Mouse (Mus musculus) MEL (cell line): ENCODE measurements around the gene Tmem169. TPM values are rescaled to one million over a fixed set of nuclear protein-coding genes. Genes with fewer than 3 reads are reported as not detected.
A peak's percentile ranks its signal among the peaks of the same experiment; 100 is the strongest.

Experiments used
- DNase-seq: peaks from one replicate; pipeline ENCODE4 v3.0.0; 2011; ENCODE audit warnings: low read depth, low spot score
- H3K27ac ChIP-seq: 2 replicates; pipeline ENCODE4 v1.5.1; 2012; ENCODE audit warnings: low read depth, mild to moderate bottlenecking, control low read depth, low read length, moderate library complexity; ENCODE audit not compliant: control insufficient read depth
- H3K27me3 ChIP-seq, 2 experiments: fragments of 150-350 bp in 1 of 2; sonication (generic) in 1 of 2; 2 replicates each; pipeline ENCODE4 v1.6.1; 2012; ENCODE audit warnings: low read length in 2 of 2, mild to moderate bottlenecking in 2 of 2, improper control_type of control experiment in 1 of 2, moderate library complexity in 1 of 2; ENCODE audit not compliant: insufficient read depth in 2 of 2, control insufficient read depth in 1 of 2
- H3K36me3 ChIP-seq, 2 experiments: 2 replicates each; pipeline ENCODE4 v1.6.1; 2012 to 2014; ENCODE audit warnings: low read length in 2 of 2, improper control_type of control experiment in 1 of 2, inconsistent platforms in 1 of 2, mild to moderate bottlenecking in 1 of 2; ENCODE audit not compliant: insufficient read depth in 2 of 2, control insufficient read depth in 1 of 2
- H3K4me1 ChIP-seq, 2 experiments: fragments of 150-350 bp in 1 of 2; sonication (generic) in 1 of 2; 2 replicates each; pipeline ENCODE4 v1.6.1; 2012; ENCODE audit warnings: low read length in 2 of 2, improper control_type of control experiment in 1 of 2, mild to moderate bottlenecking in 1 of 2; ENCODE audit not compliant: insufficient read depth in 2 of 2, control insufficient read depth in 1 of 2
- H3K4me3 ChIP-seq, 2 experiments: fragments of 150-350 bp in 1 of 2; sonication (generic) in 1 of 2; 2 replicates each; pipeline ENCODE4 v1.5.1; 2012; ENCODE audit warnings: low read depth in 2 of 2, low read length in 2 of 2, mild to moderate bottlenecking in 2 of 2, moderate library complexity in 2 of 2, control low read depth in 1 of 2, improper control_type of control experiment in 1 of 2; ENCODE audit not compliant: control insufficient read depth in 1 of 2, insufficient read depth in 1 of 2
- H3K79me2 ChIP-seq: 2 replicates; pipeline ENCODE4 v1.6.1; 2012; ENCODE audit warnings: mild to moderate bottlenecking, low read length, moderate library complexity; ENCODE audit not compliant: control insufficient read depth, poor library complexity, insufficient read depth
- H3K9ac ChIP-seq: 2 replicates; pipeline ENCODE4 v1.6.1; 2012; ENCODE audit warnings: low read depth, mild to moderate bottlenecking, control low read depth, low read length, moderate library complexity; ENCODE audit not compliant: control insufficient read depth, poor library complexity, severe bottlenecking
- H3K9me3 ChIP-seq: fragments of 150-350 bp; sonication (generic); replicated peaks from 2 replicates; pipeline ENCODE4 v1.6.1; 2012; ENCODE audit warnings: mild to moderate bottlenecking, low read length, improper control_type of control experiment, moderate library complexity; ENCODE audit not compliant: insufficient read depth
- BHLHE40 ChIP-seq: IDR thresholded peaks from 2 replicates; pipeline ENCODE4 v1.6.1; 2012; ENCODE audit warnings: low read depth, mild to moderate bottlenecking, inconsistent platforms, low read length, improper control_type of control experiment, borderline replicate concordance
- CHD2 ChIP-seq: IDR thresholded peaks from 2 replicates; pipeline ENCODE4 v1.6.1; 2011; ENCODE audit warnings: low read length, improper control_type of control experiment
- CTCF ChIP-seq, 3 experiments: IDR thresholded peaks in 2 of 3; conservative IDR thresholded peaks in 1 of 3; 2 replicates each; pipeline ENCODE4 v1.5.1; 2011 to 2012; ENCODE audit warnings: low read length in 3 of 3, low read depth in 2 of 3, mild to moderate bottlenecking in 2 of 3, improper control_type of control experiment in 1 of 3, inconsistent platforms in 1 of 3, mixed read lengths in 1 of 3, moderate library complexity in 1 of 3; ENCODE audit not compliant: control insufficient read depth in 1 of 3, insufficient read depth in 1 of 3, poor library complexity in 1 of 3, severe bottlenecking in 1 of 3
- E2F4 ChIP-seq: IDR thresholded peaks from 2 replicates; pipeline ENCODE4 v1.6.1; 2011; ENCODE audit warnings: low read depth, low read length, improper control_type of control experiment, borderline replicate concordance
- ELF1 ChIP-seq: IDR thresholded peaks from 2 replicates; pipeline ENCODE4 v1.6.1; 2014; ENCODE audit warnings: low read depth, mild to moderate bottlenecking, inconsistent platforms, low read length, improper control_type of control experiment, moderate library complexity
- EP300 ChIP-seq, 2 experiments: IDR thresholded peaks; 2 replicates each; pipeline ENCODE4 v1.6.1; 2011; ENCODE audit warnings: improper control_type of control experiment in 2 of 2, low read length in 2 of 2, low read depth in 1 of 2, mild to moderate bottlenecking in 1 of 2
- ETS1 ChIP-seq: IDR thresholded peaks from 2 replicates; pipeline ENCODE4 v1.6.1; 2012; ENCODE audit warnings: low read depth, mild to moderate bottlenecking, inconsistent platforms, low read length, improper control_type of control experiment, moderate library complexity
- GABPA ChIP-seq: IDR thresholded peaks from 2 replicates; pipeline ENCODE4 v1.6.1; 2012; ENCODE audit warnings: low read depth, mild to moderate bottlenecking, inconsistent platforms, low read length, improper control_type of control experiment, moderate library complexity
- GATA1 ChIP-seq: IDR thresholded peaks from 2 replicates; pipeline ENCODE4 v1.6.1; 2011; ENCODE audit warnings: low read depth, low read length, improper control_type of control experiment
- HCFC1 ChIP-seq: IDR thresholded peaks from 2 replicates; pipeline ENCODE4 v1.6.1; 2012; ENCODE audit warnings: low read depth, mild to moderate bottlenecking, inconsistent platforms, low read length, improper control_type of control experiment, moderate library complexity
- MAFK ChIP-seq: IDR thresholded peaks from 2 replicates; pipeline ENCODE4 v1.6.1; 2011; ENCODE audit warnings: low read depth, mild to moderate bottlenecking, low read length, improper control_type of control experiment, borderline replicate concordance
- MAX ChIP-seq: IDR thresholded peaks from 2 replicates; pipeline ENCODE4 v1.6.1; 2011; ENCODE audit warnings: low read length, improper control_type of control experiment
- MXI1 ChIP-seq: IDR thresholded peaks from 2 replicates; pipeline ENCODE4 v1.6.1; 2011; ENCODE audit warnings: mild to moderate bottlenecking, low read depth, low read length, improper control_type of control experiment
- MYB ChIP-seq: IDR thresholded peaks from 2 replicates; pipeline ENCODE4 v1.6.1; 2011; ENCODE audit warnings: mild to moderate bottlenecking, low read depth, low read length, improper control_type of control experiment
- NELFE ChIP-seq: IDR thresholded peaks from 2 replicates; pipeline ENCODE4 v1.6.1; 2011; ENCODE audit warnings: low read depth, low read length, improper control_type of control experiment
- NRF1 ChIP-seq: IDR thresholded peaks from 2 replicates; pipeline ENCODE4 v1.6.1; 2014; ENCODE audit warnings: low read depth, mild to moderate bottlenecking, inconsistent platforms, low read length, improper control_type of control experiment, moderate library complexity; ENCODE audit not compliant: poor library complexity, insufficient read depth, severe bottlenecking
- POLR2A ChIP-seq, 2 experiments: IDR thresholded peaks; 2 replicates each; pipeline ENCODE4 v1.6.1; 2011 to 2012; ENCODE audit warnings: low read length in 2 of 2, mild to moderate bottlenecking in 2 of 2, control low read depth in 1 of 2, improper control_type of control experiment in 1 of 2, low read depth in 1 of 2, moderate library complexity in 1 of 2; ENCODE audit not compliant: control insufficient read depth in 1 of 2, insufficient read depth in 1 of 2, poor library complexity in 1 of 2
- RAD21 ChIP-seq: IDR thresholded peaks from 2 replicates; pipeline ENCODE4 v1.6.1; 2011; ENCODE audit warnings: mild to moderate bottlenecking, low read depth, low read length, improper control_type of control experiment
- RCOR1 ChIP-seq: IDR thresholded peaks from 2 replicates; pipeline ENCODE4 v1.6.1; 2012; ENCODE audit warnings: low read depth, mild to moderate bottlenecking, inconsistent platforms, low read length, improper control_type of control experiment
- SIN3A ChIP-seq: IDR thresholded peaks from 2 replicates; pipeline ENCODE4 v1.6.1; 2012; ENCODE audit warnings: low read length, improper control_type of control experiment, inconsistent platforms
- SMC3 ChIP-seq: IDR thresholded peaks from 2 replicates; pipeline ENCODE4 v1.6.1; 2011; ENCODE audit warnings: low read depth, low read length, improper control_type of control experiment
- TBP ChIP-seq: IDR thresholded peaks from 2 replicates; pipeline ENCODE4 v1.8.0; 2011; ENCODE audit warnings: low read depth, low read length, improper control_type of control experiment
- TCF12 ChIP-seq: IDR thresholded peaks from 2 replicates; pipeline ENCODE4 v1.6.1; 2014; ENCODE audit warnings: low read depth, mild to moderate bottlenecking, inconsistent platforms, low read length, improper control_type of control experiment, moderate library complexity
- ZKSCAN1 ChIP-seq: IDR thresholded peaks from 2 replicates; pipeline ENCODE4 v1.6.1; 2012; ENCODE audit warnings: low read depth, mild to moderate bottlenecking, inconsistent platforms, low read length, improper control_type of control experiment, moderate library complexity
- ZMIZ1 ChIP-seq: IDR thresholded peaks from 2 replicates; pipeline ENCODE4 v1.6.1; 2012; ENCODE audit warnings: low read depth, mild to moderate bottlenecking, inconsistent platforms, low read length, improper control_type of control experiment, moderate library complexity
- ZNF384 ChIP-seq: IDR thresholded peaks from 2 replicates; pipeline ENCODE4 v1.6.1; 2012; ENCODE audit warnings: low read depth, mild to moderate bottlenecking, inconsistent platforms, low read length, improper control_type of control experiment
- polyA plus RNA-seq, 2 experiments: library from polyadenylated mRNA; stranded (reverse) in 1 of 2; unstranded in 1 of 2; fragments of >175 nt in 1 of 2; fragments of >200 nt in 1 of 2; gene quantifications; 2 replicates each; pipeline versions ENCODE4 v1.2.1 to v1.2.4; 2012; ENCODE audit warnings: low replicate concordance in 2 of 2, low read depth in 1 of 2; ENCODE audit not compliant: insufficient read length in 2 of 2, insufficient read depth in 1 of 2, missing spikeins in 1 of 2
- total RNA-seq: library from RNA; depleted of rRNA; stranded (reverse); fragments of 300-350 nt; gene quantifications from 2 replicates; pipeline ENCODE4 v1.2.3, GENCODE M21; 2012

Tmem169 gene
- total and polyA plus RNA-seq, 3 experiments = 0.06 TPM; not detected in 2

DNA sequence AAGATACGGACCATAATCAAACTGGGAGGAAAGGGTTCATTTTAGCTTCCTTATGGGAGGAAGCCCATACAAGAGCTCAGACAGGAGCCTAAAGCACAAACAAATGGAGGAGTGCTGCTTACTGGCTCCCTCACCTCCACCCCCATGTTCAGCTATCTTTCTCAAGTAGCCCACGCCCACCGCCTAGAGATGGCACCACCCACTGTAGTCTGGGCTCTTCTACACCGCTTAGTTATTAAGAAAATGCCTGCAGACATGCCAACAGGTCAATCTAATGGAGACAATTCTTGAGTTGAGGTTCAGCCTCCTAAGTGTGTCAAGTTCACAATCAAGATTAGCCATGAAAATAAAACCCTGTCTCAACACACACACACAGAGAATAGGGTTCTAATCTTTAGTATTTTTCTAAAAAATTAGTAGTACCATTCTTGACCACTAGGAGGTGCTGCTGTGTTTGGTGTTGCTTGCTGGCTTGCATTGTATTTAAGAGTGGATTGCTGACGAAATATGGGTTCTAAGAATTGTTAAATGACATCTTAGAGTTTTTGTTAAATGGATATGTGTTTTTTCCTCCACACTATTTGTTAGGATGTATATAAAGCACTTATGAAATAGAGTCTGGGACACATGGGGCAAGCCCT, 29.4 kb downstream of the Tmem169 start:
- Histone ChIP-seq H3K36me3 (peaks cover 5% of the 10 kb centered on the region in 2 experiments), H3K9me3 (no peaks in the 10 kb centered on the region), H3K79me2 (peaks cover 2% of the 10 kb centered on the region; the same call in 1 of the 2 replicates), H3K27me3 (no peaks in the 10 kb centered on the region), H3K4me3 (no peak overlapping the region), H3K4me1 (peaks cover 0 to 5% of the 10 kb centered on the region in 2 experiments; a peak in 3 of 4 replicates), H3K27ac (no peak overlapping the region), H3K9ac (no peak overlapping the region)
- DNase-seq = peak; percentile 73
- TF ChIP-seq EP300 (IDR thresholded peaks at IDR 0.05; ENCODE audit: low read depth in 1 of 2, low read length in 2 of 2) = no peak
- TF ChIP-seq SMC3 = peak; percentile 51
- no peak for TF ChIP-seq TCF12
- TF ChIP-seq NRF1 = no peak
- TF ChIP-seq MAFK = no peak
- no peak for TF ChIP-seq TBP
- TF ChIP-seq BHLHE40 = no peak
- peak; percentile 64 for TF ChIP-seq RAD21
- TF ChIP-seq ZMIZ1 = no peak
- peak; percentile 35 to 73 (median 72) for TF ChIP-seq CTCF (IDR thresholded peaks at IDR 0.05 in 2 of 3, conservative IDR thresholded peaks at IDR 0.05 in 1 of 3; ENCODE audit: control insufficient read depth in 1 of 3, insufficient read depth in 1 of 3, low read depth in 2 of 3, low read length in 3 of 3, poor library complexity in 1 of 3, severe bottlenecking in 1 of 3)

DNA sequence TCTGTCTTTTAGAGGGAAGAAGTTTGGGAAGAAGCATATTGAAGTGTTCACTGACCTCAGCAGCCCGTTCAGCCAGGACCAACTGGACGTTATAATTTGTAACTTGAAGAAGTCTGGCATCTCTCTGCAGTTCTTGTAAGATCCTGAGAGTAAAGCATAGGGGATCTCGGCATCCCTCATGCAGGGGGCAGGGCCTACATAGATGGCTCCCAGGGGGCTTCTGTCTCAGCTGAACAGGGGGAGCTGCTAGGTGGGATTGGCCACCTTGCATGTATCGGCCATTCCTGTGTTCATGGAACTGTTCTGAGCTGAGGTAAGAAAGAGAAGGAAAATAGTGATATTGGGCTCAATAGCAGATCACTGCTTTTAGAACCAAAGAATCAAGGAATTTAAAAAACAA, 31.3 kb downstream of the Tmem169 start:
- no peaks in the 10 kb centered on the region for H3K9me3 ChIP-seq
- H3K79me2 ChIP-seq = no peaks in the 10 kb centered on the region
- peaks cover 2 to 12% of the 10 kb centered on the region in 2 experiments; a peak in 3 of 4 replicates for H3K36me3 ChIP-seq
- no peak overlapping the region for H3K9ac ChIP-seq
- no peak for DNase-seq
- no peak overlapping the region for H3K4me3 ChIP-seq
- TF ChIP-seq ZNF384 (no peak), TCF12 (no peak), CTCF (IDR thresholded peaks at IDR 0.05 in 2 of 3, conservative IDR thresholded peaks at IDR 0.05 in 1 of 3; ENCODE audit: control insufficient read depth in 1 of 3, insufficient read depth in 1 of 3, low read depth in 2 of 3, low read length in 3 of 3, poor library complexity in 1 of 3, severe bottlenecking in 1 of 3) (no peak), RCOR1 (no peak), GABPA (no peak), CHD2 (no peak), GATA1 (no peak), MAX (no peak), ELF1 (no peak), POLR2A (IDR thresholded peaks at IDR 0.05; ENCODE audit: control insufficient read depth in 1 of 2, insufficient read depth in 1 of 2, low read depth in 1 of 2, low read length in 2 of 2, poor library complexity in 1 of 2) (no peak), EP300 (IDR thresholded peaks at IDR 0.05; ENCODE audit: low read depth in 1 of 2, low read length in 2 of 2) (no peak), ETS1 (no peak), NELFE (no peak), MYB (no peak), HCFC1 (no peak), ZKSCAN1 (no peak), E2F4 (no peak), SIN3A (no peak), MXI1 (no peak)
- H3K27ac ChIP-seq = no peak overlapping the region
- no peaks in the 10 kb centered on the region for H3K27me3 ChIP-seq
- peaks cover 0 to 5% of the 10 kb centered on the region in 2 experiments; a peak in 2 of 4 replicates for H3K4me1 ChIP-seq
